Mouse (Mus musculus) cerebellum, adult 2 months (tissue): ENCODE measurements around the gene Slc9a3r2.

Experiments
- CTCF ChIP-seq: fragments of 200-500 bp; IDR thresholded peaks from 2 replicates; pipeline ENCODE4 v1.5.1; 2011; ENCODE audit warnings: low read depth, mild to moderate bottlenecking, control low read depth, low read length, moderate library complexity, borderline replicate concordance; ENCODE audit not compliant: insufficient read depth
- POLR2A ChIP-seq: fragments of 200-500 bp; IDR thresholded peaks from 2 replicates; pipeline ENCODE4 v1.6.1; 2011; ENCODE audit warnings: low read length, control low read depth, borderline replicate concordance; ENCODE audit not compliant: insufficient read depth

DNA sequence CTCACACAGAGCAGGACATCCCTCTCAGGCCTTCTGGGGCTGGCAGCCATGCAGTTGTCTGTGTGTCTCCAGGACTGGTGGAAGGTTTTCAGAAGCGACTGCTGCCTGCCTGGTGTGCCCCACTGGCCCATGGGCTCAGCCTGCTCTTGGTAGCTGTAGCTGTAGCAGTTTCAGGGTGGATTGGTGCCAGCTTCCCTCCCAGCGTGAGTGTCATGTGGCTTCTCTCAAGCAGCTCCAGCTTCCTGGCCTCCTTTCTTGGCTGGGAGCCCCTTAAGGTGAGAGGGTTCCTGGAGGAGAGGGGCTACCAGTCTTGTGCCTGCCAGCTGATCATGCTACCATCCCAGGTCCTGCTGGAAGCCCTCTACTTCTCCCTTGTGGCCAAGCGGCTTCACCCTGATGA lies 59.2 kb downstream of the Slc9a3r2 start:
- no peak for TF ChIP-seq CTCF
- TF ChIP-seq POLR2A: no peak
